Mouse (Mus musculus): Measurements from ENCODE around the gene Cldn12. TPM values are rescaled to one million over a fixed set of nuclear protein-coding genes. Genes with fewer than 3 reads are reported as not detected.

The Cldn12 gene
- polyA plus RNA-seq, 1 experiment from 2014 or later = 15.3 TPM

- no peak overlapping the region for H3K4me3 ChIP-seq
- ATAC-seq (ENCODE audit: insufficient number of reproducible peaks, low FRiP score, low TSS enrichment, low read depth) = no peak
Observed at GRCm38 (mm10) chr5:5486071-5486470, 28.7 kb downstream of the Cldn12 start.

GRCm38 (mm10) chr5:5483254-5483858, 31.4 kb downstream of the Cldn12 start:
- Histone ChIP-seq H3K36me3 (no peaks in the 10 kb centered on the region), H3K27ac (no peak overlapping the region), H3K27me3 (no peaks in the 10 kb centered on the region), H3K9ac (no peak overlapping the region), H3K9me3 (no peaks in the 10 kb centered on the region), H3K4me1 (no peaks in the 10 kb centered on the region), H3K4me2 (no peak overlapping the region), H3K4me3 (no peak overlapping the region)
- no peak for ATAC-seq (ENCODE audit: insufficient number of reproducible peaks, low FRiP score, low TSS enrichment, low read depth)
- 45% methylated on average over 9 of the region's 9 CpGs for WGBS

More at GRCm38 (mm10) chr5:5486071-5486470, 28.7 kb downstream of the Cldn12 start:
- WGBS = 46% methylated on average over 3 of the region's 3 CpGs
- Histone ChIP-seq H3K9me3 (no peaks in the 10 kb centered on the region), H3K27me3 (no peaks in the 10 kb centered on the region), H3K36me3 (no peaks in the 10 kb centered on the region), H3K9ac (no peak overlapping the region), H3K4me1 (no peaks in the 10 kb centered on the region), H3K4me2 (no peak overlapping the region), H3K27ac (no peak overlapping the region)

- Histone ChIP-seq H3K9ac (no peak overlapping the region), H3K4me2 (no peak overlapping the region), H3K36me3 (no peaks in the 10 kb centered on the region), H3K27me3 (no peaks in the 10 kb centered on the region), H3K4me3 (no peak overlapping the region), H3K4me1 (no peaks in the 10 kb centered on the region), H3K9me3 (no peaks in the 10 kb centered on the region), H3K27ac (no peak overlapping the region)
- ATAC-seq (ENCODE audit: insufficient number of reproducible peaks, low FRiP score, low TSS enrichment, low read depth) = no peak
- WGBS = 0% methylated on average over 1 of the region's 1 CpGs
Observed at GRCm38 (mm10) chr5:5481662-5482061, 33.1 kb downstream of the Cldn12 start.

GRCm38 (mm10) chr5:5479043-5479442, 35.7 kb downstream of the Cldn12 start, which contains the start of gene 1700015F17Rik:
1700015F17Rik (minus strand) TSS chr5:5479143.
- no peaks in the 10 kb centered on the region for H3K4me1 ChIP-seq
- 89% methylated on average over 6 of the region's 6 CpGs for WGBS
- no peak for ATAC-seq (ENCODE audit: insufficient number of reproducible peaks, low FRiP score, low TSS enrichment, low read depth)
- H3K4me2 ChIP-seq = no peak within 1 kb of the TSS
- no peak within 1 kb of the TSS for H3K9ac ChIP-seq
- no peak within 1 kb of the TSS for H3K27ac ChIP-seq
- no peaks in the 10 kb centered on the region for H3K27me3 ChIP-seq
- H3K36me3 ChIP-seq = no peaks in the 10 kb centered on the region
- H3K9me3 ChIP-seq = no peaks in the 10 kb centered on the region
- no peak within 1 kb of the TSS for H3K4me3 ChIP-seq

- no peak for ATAC-seq (ENCODE audit: insufficient number of reproducible peaks, low FRiP score, low TSS enrichment, low read depth)
- H3K4me3 ChIP-seq = no peak overlapping the region
- WGBS = 72% methylated on average over 4 of the region's 4 CpGs
Observed at GRCm38 (mm10) chr5:5476133-5476532, 38.6 kb downstream of the Cldn12 start.

GRCm38 (mm10) chr5:5465256-5465655, 49.5 kb downstream of the Cldn12 start:
- H3K4me2 ChIP-seq = no peak overlapping the region
- no peaks in the 10 kb centered on the region for H3K27me3 ChIP-seq
- H3K4me3 ChIP-seq = no peak overlapping the region
- H3K36me3 ChIP-seq = no peaks in the 10 kb centered on the region
- H3K27ac ChIP-seq = no peak overlapping the region
- H3K9me3 ChIP-seq = no peaks in the 10 kb centered on the region
- WGBS = 60% methylated on average over 1 of the region's 1 CpGs
- no peak overlapping the region for H3K9ac ChIP-seq
- H3K4me1 ChIP-seq = no peaks in the 10 kb centered on the region
- no peak for ATAC-seq (ENCODE audit: insufficient number of reproducible peaks, low FRiP score, low TSS enrichment, low read depth)

More at GRCm38 (mm10) chr5:5476133-5476532, 38.6 kb downstream of the Cldn12 start:
- H3K9ac ChIP-seq = no peak overlapping the region
- H3K27ac ChIP-seq = no peak overlapping the region
- no peaks in the 10 kb centered on the region for H3K36me3 ChIP-seq
- H3K4me1 ChIP-seq = no peaks in the 10 kb centered on the region
- H3K27me3 ChIP-seq = no peaks in the 10 kb centered on the region
- H3K4me2 ChIP-seq = no peak overlapping the region
- no peaks in the 10 kb centered on the region for H3K9me3 ChIP-seq

Other genes starting within 250 kb of the Cldn12 start
- 18.0 and 19.2 TPM in 2 replicates for gene Cdk14, start 94.6 kb downstream of the Cldn12 start, polyA plus RNA-seq (2015; fragmentation: Nextera tagmentation; extraction: Ambion mirVana)
- gene 1700015F17Rik, start 35.8 kb downstream of the Cldn12 start, polyA plus RNA-seq (2015; fragmentation: Nextera tagmentation; extraction: Ambion mirVana) = 0.26 TPM in 1 of 2 replicates, not detected in the other
- gene Gtpbp10, start 44.6 kb upstream of the Cldn12 start, polyA plus RNA-seq (2015; fragmentation: Nextera tagmentation; extraction: Ambion mirVana) = 18.9 and 20.2 TPM in 2 replicates
- 0.95 and 1.0 TPM in 2 replicates for gene Gm8773, start 58.8 kb upstream of the Cldn12 start, polyA plus RNA-seq (2015; fragmentation: Nextera tagmentation; extraction: Ambion mirVana)
- gene Cfap69, start 149.3 kb upstream of the Cldn12 start, polyA plus RNA-seq (2015; fragmentation: Nextera tagmentation; extraction: Ambion mirVana) = 1.9 and 2.1 TPM in 2 replicates
- 4.2 and 4.6 TPM in 2 replicates for gene Steap2, start 179.6 kb upstream of the Cldn12 start, polyA plus RNA-seq (2015; fragmentation: Nextera tagmentation; extraction: Ambion mirVana)
- gene Steap1, start 234.4 kb upstream of the Cldn12 start, polyA plus RNA-seq (2015; fragmentation: Nextera tagmentation; extraction: Ambion mirVana) = 5.2 and 5.3 TPM in 2 replicates

Data from limb, embryonic 15.5 days (tissue).